Mouse (Mus musculus) MEL (cell line): ENCODE measurements around the gene Ccdc86. TPM values are rescaled to one million over a fixed set of nuclear protein-coding genes. Genes with fewer than 3 reads are reported as not detected.

Experiments used
- DNase-seq: peaks from one replicate; pipeline ENCODE4 v3.0.0; 2011; ENCODE audit warnings: low read depth, low spot score
- H3K27ac ChIP-seq: 2 replicates; pipeline ENCODE4 v1.5.1; 2012; ENCODE audit warnings: low read depth, mild to moderate bottlenecking, control low read depth, low read length, moderate library complexity; ENCODE audit not compliant: control insufficient read depth
- H3K27me3 ChIP-seq, 2 experiments: fragments of 150-350 bp in 1 of 2; sonication (generic) in 1 of 2; 2 replicates each; pipeline ENCODE4 v1.6.1; 2012; ENCODE audit warnings: low read length in 2 of 2, mild to moderate bottlenecking in 2 of 2, improper control_type of control experiment in 1 of 2, moderate library complexity in 1 of 2; ENCODE audit not compliant: insufficient read depth in 2 of 2, control insufficient read depth in 1 of 2
- H3K36me3 ChIP-seq, 2 experiments: 2 replicates each; pipeline ENCODE4 v1.6.1; 2012 to 2014; ENCODE audit warnings: low read length in 2 of 2, improper control_type of control experiment in 1 of 2, inconsistent platforms in 1 of 2, mild to moderate bottlenecking in 1 of 2; ENCODE audit not compliant: insufficient read depth in 2 of 2, control insufficient read depth in 1 of 2
- H3K4me1 ChIP-seq, 2 experiments: fragments of 150-350 bp in 1 of 2; sonication (generic) in 1 of 2; 2 replicates each; pipeline ENCODE4 v1.6.1; 2012; ENCODE audit warnings: low read length in 2 of 2, improper control_type of control experiment in 1 of 2, mild to moderate bottlenecking in 1 of 2; ENCODE audit not compliant: insufficient read depth in 2 of 2, control insufficient read depth in 1 of 2
- H3K4me3 ChIP-seq, 2 experiments: fragments of 150-350 bp in 1 of 2; sonication (generic) in 1 of 2; 2 replicates each; pipeline ENCODE4 v1.5.1; 2012; ENCODE audit warnings: low read depth in 2 of 2, low read length in 2 of 2, mild to moderate bottlenecking in 2 of 2, moderate library complexity in 2 of 2, control low read depth in 1 of 2, improper control_type of control experiment in 1 of 2; ENCODE audit not compliant: control insufficient read depth in 1 of 2, insufficient read depth in 1 of 2
- H3K79me2 ChIP-seq: 2 replicates; pipeline ENCODE4 v1.6.1; 2012; ENCODE audit warnings: mild to moderate bottlenecking, low read length, moderate library complexity; ENCODE audit not compliant: control insufficient read depth, poor library complexity, insufficient read depth
- H3K9ac ChIP-seq: 2 replicates; pipeline ENCODE4 v1.6.1; 2012; ENCODE audit warnings: low read depth, mild to moderate bottlenecking, control low read depth, low read length, moderate library complexity; ENCODE audit not compliant: control insufficient read depth, poor library complexity, severe bottlenecking
- H3K9me3 ChIP-seq: fragments of 150-350 bp; sonication (generic); replicated peaks from 2 replicates; pipeline ENCODE4 v1.6.1; 2012; ENCODE audit warnings: mild to moderate bottlenecking, low read length, improper control_type of control experiment, moderate library complexity; ENCODE audit not compliant: insufficient read depth
- BHLHE40 ChIP-seq: IDR thresholded peaks from 2 replicates; pipeline ENCODE4 v1.6.1; 2012; ENCODE audit warnings: low read depth, mild to moderate bottlenecking, inconsistent platforms, low read length, improper control_type of control experiment, borderline replicate concordance
- CHD1 ChIP-seq: IDR thresholded peaks from 2 replicates; pipeline ENCODE4 v1.6.1; 2012; ENCODE audit warnings: low read depth, mild to moderate bottlenecking, inconsistent platforms, low read length, improper control_type of control experiment
- E2F4 ChIP-seq: IDR thresholded peaks from 2 replicates; pipeline ENCODE4 v1.6.1; 2011; ENCODE audit warnings: low read depth, low read length, improper control_type of control experiment, borderline replicate concordance
- EP300 ChIP-seq, 2 experiments: IDR thresholded peaks; 2 replicates each; pipeline ENCODE4 v1.6.1; 2011; ENCODE audit warnings: improper control_type of control experiment in 2 of 2, low read length in 2 of 2, low read depth in 1 of 2, mild to moderate bottlenecking in 1 of 2
- ETS1 ChIP-seq: IDR thresholded peaks from 2 replicates; pipeline ENCODE4 v1.6.1; 2012; ENCODE audit warnings: low read depth, mild to moderate bottlenecking, inconsistent platforms, low read length, improper control_type of control experiment, moderate library complexity
- GATA1 ChIP-seq: IDR thresholded peaks from 2 replicates; pipeline ENCODE4 v1.6.1; 2011; ENCODE audit warnings: low read depth, low read length, improper control_type of control experiment
- MAX ChIP-seq: IDR thresholded peaks from 2 replicates; pipeline ENCODE4 v1.6.1; 2011; ENCODE audit warnings: low read length, improper control_type of control experiment
- MEF2A ChIP-seq: IDR thresholded peaks from 2 replicates; pipeline ENCODE4 v1.6.1; 2014; ENCODE audit warnings: low read depth, mild to moderate bottlenecking, inconsistent platforms, low read length, improper control_type of control experiment; ENCODE audit not compliant: poor library complexity, insufficient replicate concordance, severe bottlenecking; ENCODE audit errors: extremely low read depth
- MXI1 ChIP-seq: IDR thresholded peaks from 2 replicates; pipeline ENCODE4 v1.6.1; 2011; ENCODE audit warnings: mild to moderate bottlenecking, low read depth, low read length, improper control_type of control experiment
- NELFE ChIP-seq: IDR thresholded peaks from 2 replicates; pipeline ENCODE4 v1.6.1; 2011; ENCODE audit warnings: low read depth, low read length, improper control_type of control experiment
- POLR2AphosphoS2 ChIP-seq: IDR thresholded peaks from 2 replicates; pipeline ENCODE4 v1.6.1; 2011; ENCODE audit warnings: low read length, improper control_type of control experiment
- RCOR1 ChIP-seq: IDR thresholded peaks from 2 replicates; pipeline ENCODE4 v1.6.1; 2012; ENCODE audit warnings: low read depth, mild to moderate bottlenecking, inconsistent platforms, low read length, improper control_type of control experiment
- SIN3A ChIP-seq: IDR thresholded peaks from 2 replicates; pipeline ENCODE4 v1.6.1; 2012; ENCODE audit warnings: low read length, improper control_type of control experiment, inconsistent platforms
- TCF12 ChIP-seq: IDR thresholded peaks from 2 replicates; pipeline ENCODE4 v1.6.1; 2014; ENCODE audit warnings: low read depth, mild to moderate bottlenecking, inconsistent platforms, low read length, improper control_type of control experiment, moderate library complexity
- USF2 ChIP-seq, 2 experiments: IDR thresholded peaks; 2 replicates each; pipeline ENCODE4 v1.6.1; 2011 to 2012; ENCODE audit warnings: improper control_type of control experiment in 2 of 2, low read length in 2 of 2, borderline replicate concordance in 1 of 2, inconsistent platforms in 1 of 2, low read depth in 1 of 2, mild to moderate bottlenecking in 1 of 2; ENCODE audit not compliant: insufficient read depth in 1 of 2
- polyA plus RNA-seq, 2 experiments: library from polyadenylated mRNA; stranded (reverse) in 1 of 2; unstranded in 1 of 2; fragments of >175 nt in 1 of 2; fragments of >200 nt in 1 of 2; gene quantifications; 2 replicates each; pipeline versions ENCODE4 v1.2.1 to v1.2.4; 2012; ENCODE audit warnings: low replicate concordance in 2 of 2, low read depth in 1 of 2; ENCODE audit not compliant: insufficient read length in 2 of 2, insufficient read depth in 1 of 2, missing spikeins in 1 of 2
- total RNA-seq: library from RNA; depleted of rRNA; stranded (reverse); fragments of 300-350 nt; gene quantifications from 2 replicates; pipeline ENCODE4 v1.2.3, GENCODE M21; 2012

Ccdc86 gene
- total and polyA plus RNA-seq, 3 experiments = 29.5 to 50.9 TPM; not detected in 1

DNA sequence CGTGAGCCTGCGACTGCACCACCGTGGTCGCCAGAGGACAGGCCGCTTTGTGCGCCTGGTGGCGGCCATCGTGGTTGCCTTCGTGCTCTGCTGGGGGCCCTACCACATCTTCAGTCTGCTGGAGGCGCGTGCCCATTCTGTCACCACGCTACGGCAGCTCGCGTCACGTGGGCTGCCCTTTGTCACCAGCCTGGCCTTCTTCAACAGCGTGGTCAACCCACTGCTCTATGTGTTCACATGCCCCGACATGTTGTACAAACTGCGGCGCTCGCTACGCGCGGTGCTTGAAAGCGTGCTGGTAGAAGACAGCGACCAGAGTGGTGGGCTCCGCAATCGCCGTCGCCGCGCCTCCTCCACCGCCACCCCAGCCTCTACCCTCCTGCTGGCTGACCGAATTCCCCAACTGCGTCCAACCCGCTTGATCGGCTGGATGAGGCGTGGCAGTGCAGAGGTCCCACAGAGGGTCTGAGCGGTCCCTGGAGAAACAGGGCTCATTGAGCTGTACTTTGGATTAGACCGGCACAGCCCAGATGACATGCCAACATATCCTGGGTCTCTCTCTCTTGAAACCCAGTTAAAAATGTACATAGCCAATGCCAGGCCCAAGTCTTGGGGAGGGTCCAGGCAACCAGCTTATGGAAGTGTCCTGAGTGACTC is 8.1 kb downstream of the Ccdc86 start:
- no peak overlapping the region for H3K4me3 ChIP-seq
- no peaks in the 10 kb centered on the region for H3K9me3 ChIP-seq
- H3K9ac ChIP-seq = no peak overlapping the region
- no peak overlapping the region for H3K27ac ChIP-seq
- H3K79me2 ChIP-seq = peaks cover 3% of the 10 kb centered on the region
- no peaks in the 10 kb centered on the region for H3K27me3 ChIP-seq
- H3K36me3 ChIP-seq = peaks cover 3 to 21% of the 10 kb centered on the region in 2 experiments; a peak in 3 of 4 replicates
- peaks cover 10 to 27% of the 10 kb centered on the region in 2 experiments for H3K4me1 ChIP-seq
- DNase-seq = no peak
- no peak for TF ChIP-seq ETS1
- TF ChIP-seq USF2 (IDR thresholded peaks at IDR 0.05; ENCODE audit: borderline replicate concordance in 1 of 2, insufficient read depth in 1 of 2, low read depth in 1 of 2, low read length in 2 of 2) = no peak
- 0 out of 2 replicates have a peak, but pooled peaks have one; percentile 21 for TF ChIP-seq POLR2AphosphoS2
- TF ChIP-seq MAX = no peak

- no peak overlapping the region for H3K4me3 ChIP-seq
- DNase-seq = no peak
Observed at GRCm38 (mm10) chr19:10940097-10940800, 8.8 kb downstream of the Ccdc86 start.

GRCm38 (mm10) chr19:10938771-10939170 is 10.3 kb downstream of the Ccdc86 start:
- Histone ChIP-seq H3K4me3 (no peak overlapping the region), H3K27ac (no peak overlapping the region; the same call in 1 of the 2 replicates), H3K27me3 (no peaks in the 10 kb centered on the region), H3K36me3 (peaks cover 2 to 20% of the 10 kb centered on the region in 2 experiments; a peak in 3 of 4 replicates), H3K9ac (no peak overlapping the region), H3K4me1 (peaks cover 10 to 32% of the 10 kb centered on the region in 2 experiments), H3K9me3 (no peaks in the 10 kb centered on the region), H3K79me2 (no peaks in the 10 kb centered on the region)
- peak; percentile 66 for DNase-seq
- TF ChIP-seq ETS1 = peak; percentile 61
- TF ChIP-seq RCOR1 = 0 out of 2 replicates have a peak, but pooled peaks have one; percentile 26
- no peak; the same call in 1 of the 2 replicates for TF ChIP-seq BHLHE40
- TF ChIP-seq TCF12 = 0 out of 2 replicates have a peak, but pooled peaks have one; percentile 14
- peak; percentile 37; the same call in 1 of the 2 replicates for TF ChIP-seq SIN3A
- no peak for TF ChIP-seq POLR2AphosphoS2
- TF ChIP-seq E2F4 = no peak
- TF ChIP-seq GATA1 = peak; percentile 90
- TF ChIP-seq EP300 (IDR thresholded peaks at IDR 0.05; ENCODE audit: low read depth in 1 of 2, low read length in 2 of 2) = peak; percentile 42 to 57; a peak in 2 of 4 replicates
- TF ChIP-seq MXI1 = peak; percentile 24; the same call in 1 of the 2 replicates

More at GRCm38 (mm10) chr19:10940097-10940800, 8.8 kb downstream of the Ccdc86 start:
- Histone ChIP-seq H3K27me3 (no peaks in the 10 kb centered on the region), H3K9me3 (no peaks in the 10 kb centered on the region), H3K9ac (no peak overlapping the region), H3K27ac (no peak overlapping the region), H3K4me1 (peaks cover 10 to 31% of the 10 kb centered on the region in 2 experiments), H3K79me2 (peaks cover 1% of the 10 kb centered on the region; the same call in 1 of the 2 replicates), H3K36me3 (peaks cover 3 to 20% of the 10 kb centered on the region in 2 experiments; a peak in 3 of 4 replicates)
- TF ChIP-seq BHLHE40 = no peak
- TF ChIP-seq SIN3A = no peak
- TF ChIP-seq MEF2A = no peak
- no peak for TF ChIP-seq CHD1
- no peak for TF ChIP-seq NELFE
